Mouse (Mus musculus): ENCODE measurements at regions not wholly inside any gene's neighbourhood (a gene's known extent, or its start where the extent isn't known, plus 50 kb on each side); places are given as distances from the start of the nearest gene placed in this dataset.

GRCm38 (mm10) chr1:50622870-50623607 is 277.4 kb upstream of the Tmeff2 start:
- no peak for DNase-seq (ENCODE audit: inconsistent age in 2 of 2, low spot score in 1 of 2)

- no peak for DNase-seq (ENCODE audit: inconsistent age in 2 of 2, low spot score in 1 of 2)
These were observed 271.4 kb upstream of the Tmeff2 start for GRCm38 (mm10) chr1:50629000-50629399.

GRCm38 (mm10) chr1:50629473-50630071 is 270.9 kb upstream of the Tmeff2 start:
- DNase-seq (ENCODE audit: inconsistent age in 2 of 2, low spot score in 1 of 2): peak; percentile 5 to 27

GRCm38 (mm10) chr1:50637992-50638391 is 262.5 kb upstream of the Tmeff2 start:
- no peak for DNase-seq (ENCODE audit: inconsistent age in 2 of 2, low spot score in 1 of 2)

- no peak for DNase-seq (ENCODE audit: inconsistent age in 2 of 2, low spot score in 1 of 2)
These were observed 253.3 kb upstream of the Tmeff2 start for GRCm38 (mm10) chr1:50646931-50647674.

GRCm38 (mm10) chr1:50651974-50652665 is 248.3 kb upstream of the Tmeff2 start:
- no peak for DNase-seq (ENCODE audit: inconsistent age in 2 of 2, low spot score in 1 of 2)

- DNase-seq (ENCODE audit: inconsistent age in 2 of 2, low spot score in 1 of 2): no peak
These were observed 235.3 kb upstream of the Tmeff2 start for GRCm38 (mm10) chr1:50665139-50665538.

GRCm38 (mm10) chr1:50682971-50683370 is 217.5 kb upstream of the Tmeff2 start:
- no peak for DNase-seq (ENCODE audit: inconsistent age in 2 of 2, low spot score in 1 of 2)

- no peak for DNase-seq (ENCODE audit: inconsistent age in 2 of 2, low spot score in 1 of 2)
These were observed 215.1 kb upstream of the Tmeff2 start for GRCm38 (mm10) chr1:50685361-50685760.

- no peak for DNase-seq (ENCODE audit: inconsistent age in 2 of 2, low spot score in 1 of 2)
These were observed 203.5 kb upstream of the Tmeff2 start for GRCm38 (mm10) chr1:50696916-50697315.

- DNase-seq (ENCODE audit: inconsistent age in 2 of 2, low spot score in 1 of 2): no peak
These were observed 202.9 kb upstream of the Tmeff2 start for GRCm38 (mm10) chr1:50697333-50698216.

GRCm38 (mm10) chr1:50704639-50705038 is 195.8 kb upstream of the Tmeff2 start:
- no peak for DNase-seq (ENCODE audit: inconsistent age in 2 of 2, low spot score in 1 of 2)

- no peak for DNase-seq (ENCODE audit: inconsistent age in 2 of 2, low spot score in 1 of 2)
These were observed 155.4 kb upstream of the Tmeff2 start for GRCm38 (mm10) chr1:50745049-50745448.

GRCm38 (mm10) chr1:50770211-50770610 is 130.2 kb upstream of the Tmeff2 start:
- no peak for DNase-seq (ENCODE audit: inconsistent age in 2 of 2, low spot score in 1 of 2)

- DNase-seq (ENCODE audit: inconsistent age in 2 of 2, low spot score in 1 of 2): no peak
These were observed 105.2 kb upstream of the Tmeff2 start for GRCm38 (mm10) chr1:50795264-50795663.

GRCm38 (mm10) chr1:50798166-50798565 is 102.3 kb upstream of the Tmeff2 start:
- DNase-seq (ENCODE audit: inconsistent age in 2 of 2, low spot score in 1 of 2): no peak

- no peak for DNase-seq (ENCODE audit: inconsistent age in 2 of 2, low spot score in 1 of 2)
These were observed 94.1 kb upstream of the Tmeff2 start for GRCm38 (mm10) chr1:50806321-50806720.

- no peak for DNase-seq (ENCODE audit: inconsistent age in 2 of 2, low spot score in 1 of 2)
These were observed 93.6 kb upstream of the Tmeff2 start for GRCm38 (mm10) chr1:50806821-50807220.

- no peak for DNase-seq (ENCODE audit: inconsistent age in 2 of 2, low spot score in 1 of 2)
These were observed 68.8 kb upstream of the Tmeff2 start for GRCm38 (mm10) chr1:50831663-50832062.

- DNase-seq (ENCODE audit: inconsistent age in 2 of 2, low spot score in 1 of 2): no peak
These were observed 64.3 kb upstream of the Tmeff2 start for GRCm38 (mm10) chr1:50836123-50836522.
